Mouse (Mus musculus) heart, adult 2 months (tissue): ENCODE data around the gene Rwdd2a. TPM values are rescaled to one million over a fixed set of nuclear protein-coding genes. Genes with fewer than 3 reads are reported as not detected.

Experiments
- DNase-seq, 2 experiments: peaks; one replicate each; pipeline ENCODE4 v3.0.0; 2021
- H3K27ac ChIP-seq: fragments of 200-600 bp; 2 replicates; pipeline ENCODE4 v1.8.1; 2022
- H3K27me3 ChIP-seq: fragments of 200-500 bp; 2 replicates; pipeline ENCODE4 v1.6.1; 2012; ENCODE audit warnings: mild to moderate bottlenecking, low read length, inconsistent platforms, mixed read lengths; ENCODE audit not compliant: control insufficient read depth, insufficient read depth
- H3K36me3 ChIP-seq: fragments of 200-500 bp; 2 replicates; pipeline ENCODE4 v1.6.1; 2012; ENCODE audit warnings: low read length, inconsistent platforms; ENCODE audit not compliant: control insufficient read depth, insufficient read depth
- H3K4me1 ChIP-seq: fragments of 200-500 bp; 2 replicates; pipeline ENCODE4 v1.6.1; 2011; ENCODE audit warnings: low read length; ENCODE audit not compliant: control insufficient read depth, insufficient read depth
- H3K4me3 ChIP-seq: fragments of 200-600 bp; 2 replicates; pipeline ENCODE4 v1.8.1; 2022
- H3K79me2 ChIP-seq: fragments of 200-500 bp; replicated peaks from 2 replicates; pipeline ENCODE4 v1.6.1; 2012; ENCODE audit warnings: mild to moderate bottlenecking, inconsistent platforms, low read length, moderate library complexity, mixed read lengths; ENCODE audit not compliant: control insufficient read depth, insufficient read depth
- H3K9ac ChIP-seq: fragments of 200-500 bp; 2 replicates; pipeline ENCODE4 v1.6.1; 2012; ENCODE audit warnings: low read depth, mild to moderate bottlenecking, control low read depth, inconsistent platforms, low read length, mixed read lengths
- CTCF ChIP-seq: fragments of 200-600 bp; IDR thresholded peaks from 2 replicates; pipeline ENCODE4 v1.8.1; 2022; ENCODE audit warnings: antibody characterized with exemption, mild to moderate bottlenecking, moderate library complexity
- EP300 ChIP-seq: fragments of 200-500 bp; IDR thresholded peaks from 2 replicates; pipeline ENCODE4 v1.6.1; 2011; ENCODE audit warnings: low read depth, low read length, control low read depth; ENCODE audit not compliant: insufficient read depth
- POLR2A ChIP-seq: fragments of 200-500 bp; IDR thresholded peaks from 2 replicates; pipeline ENCODE4 v1.6.1; 2011; ENCODE audit warnings: mild to moderate bottlenecking, low read depth, low read length, control low read depth; ENCODE audit not compliant: insufficient read depth
- WGBS: fragments of 180-500 bp; shearing (Covaris S2); methylation state at CpG from one replicate; pipeline ENCODE4 v1.1.7; 2018; 5-methylcytosine and 5-hydroxymethylcytosine counted together
- intact Hi-C: fragments of 180-260 bp; cut with DNase I; formaldehyde crosslinking; loops from one replicate; pipeline ENCODE4 v1.15.1; 2025
- polyA plus RNA-seq: library from polyadenylated mRNA; depleted of rRNA; stranded (reverse); fragments of >200 nt; gene quantifications from 2 replicates; pipeline ENCODE4 v1.2.3, GENCODE M21; 2012; rRNA removed
- total RNA-seq, 2 experiments: library from RNA; stranded (reverse); gene quantifications; 2 replicates each; pipeline ENCODE4 v1.2.3; 2021

The Rwdd2a gene
- total and polyA plus RNA-seq, 3 experiments = 0.27 to 0.86 (median 0.47) TPM

DNA sequence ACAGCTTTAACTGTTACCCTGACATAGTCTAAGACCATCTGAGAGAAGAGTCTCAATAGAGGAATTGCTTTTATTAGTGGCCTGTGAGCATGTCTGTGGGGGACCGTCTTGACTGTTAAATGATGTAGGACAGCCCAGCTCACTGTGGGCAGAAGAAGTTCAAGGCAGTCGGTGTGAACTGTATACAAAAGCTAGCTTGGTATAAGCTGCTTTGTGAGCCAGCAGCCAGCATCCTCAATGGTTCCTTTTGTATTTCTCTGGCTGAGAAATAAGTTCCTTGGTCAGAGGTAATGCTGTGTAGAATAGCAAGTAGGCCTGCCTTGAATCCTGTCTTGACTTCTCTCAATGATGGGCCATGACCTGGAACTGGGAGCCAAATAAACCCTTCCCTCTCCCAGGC, 50.3 kb downstream of the Rwdd2a start:
- TF ChIP-seq CTCF (no peak), POLR2A (no peak), EP300 (no peak)
- Histone ChIP-seq H3K9ac (no peak overlapping the region), H3K36me3 (no peaks in the 10 kb centered on the region; the same call in 1 of the 2 replicates), H3K27me3 (no peaks in the 10 kb centered on the region), H3K4me1 (peaks cover 2% of the 10 kb centered on the region), H3K27ac (no peak overlapping the region), H3K79me2 (no peaks in the 10 kb centered on the region), H3K4me3 (no peak overlapping the region)
- intact Hi-C loops = no loop called here
- WGBS = 91% methylated on average over 2 of the region's 2 CpGs
- no peak for DNase-seq

DNA sequence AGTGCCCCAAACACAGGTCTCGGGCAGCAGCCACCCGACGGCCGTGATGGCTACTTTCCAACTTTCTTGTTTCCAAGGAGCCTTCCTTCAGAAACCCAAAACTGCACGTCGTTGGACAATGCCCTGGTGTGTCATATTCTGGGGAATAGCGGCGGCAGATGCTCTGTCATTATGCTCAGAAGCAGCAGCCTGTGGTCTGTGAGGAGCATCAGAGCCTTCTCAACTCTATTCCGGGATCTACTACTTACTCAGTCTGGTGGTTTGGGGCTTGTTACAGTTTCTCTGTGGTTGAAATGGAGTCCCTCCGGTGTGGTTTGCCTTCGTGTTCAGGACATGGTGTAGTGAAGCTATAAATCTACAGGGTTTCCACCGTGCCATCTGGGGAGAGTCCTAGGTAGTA, 52.2 kb downstream of the Rwdd2a start:
- Histone ChIP-seq H3K4me1 (no peaks in the 10 kb centered on the region; the same call in 1 of the 2 replicates), H3K36me3 (no peaks in the 10 kb centered on the region), H3K27ac (no peak overlapping the region), H3K4me3 (no peak overlapping the region), H3K27me3 (no peaks in the 10 kb centered on the region), H3K79me2 (no peaks in the 10 kb centered on the region), H3K9ac (no peak overlapping the region)
- TF ChIP-seq EP300 (no peak), POLR2A (no peak), CTCF (no peak)
- DNase-seq = no peak
- intact Hi-C loops = no loop called here
- WGBS = 77% methylated on average over 12 of the region's 12 CpGs

Other genes with a start within 250 kb of the Rwdd2a start
- gene Ube2cbp, start 107.0 kb upstream of the Rwdd2a start, total RNA-seq = 1 to 10 TPM in 1 of 2 experiments, under 1 TPM in 1; 0.84 to 1.5 TPM
- gene Ube2cbp, start 107.0 kb upstream of the Rwdd2a start, polyA plus RNA-seq = 0.64 and 1.1 TPM in 2 replicates
- gene Dop1a, start 104.8 kb upstream of the Rwdd2a start, total RNA-seq = 10 to 100 TPM; 16.2 to 17.9 TPM
- gene Dop1a, start 104.8 kb upstream of the Rwdd2a start, polyA plus RNA-seq = 9.1 and 10.5 TPM in 2 replicates
- 1 to 10 TPM; 6.2 to 6.5 TPM for gene Pgm3, start 149 bp upstream of the Rwdd2a start, total RNA-seq
- gene Pgm3, start 149 bp upstream of the Rwdd2a start, polyA plus RNA-seq = 3.2 and 5.0 TPM in 2 replicates
- gene Me1, start 124.0 kb downstream of the Rwdd2a start, total RNA-seq = 100 to 1,000 TPM in 1 of 2 experiments, 10 to 100 TPM in 1; 100.0 to 110 TPM
- gene Me1, start 124.0 kb downstream of the Rwdd2a start, polyA plus RNA-seq = 67.1 and 101 TPM in 2 replicates
- gene Prss35, start 171.7 kb downstream of the Rwdd2a start, total RNA-seq = under 1 TPM; 0.30 to 0.37 TPM
- 0.16 and 0.56 TPM in 2 replicates for gene Prss35, start 171.7 kb downstream of the Rwdd2a start, polyA plus RNA-seq